Mouse (Mus musculus): ENCODE results near the gene Gm20388.
A peak's percentile ranks its signal among the peaks of the same experiment; 100 is the strongest.

Gene Gm20388

DNA sequence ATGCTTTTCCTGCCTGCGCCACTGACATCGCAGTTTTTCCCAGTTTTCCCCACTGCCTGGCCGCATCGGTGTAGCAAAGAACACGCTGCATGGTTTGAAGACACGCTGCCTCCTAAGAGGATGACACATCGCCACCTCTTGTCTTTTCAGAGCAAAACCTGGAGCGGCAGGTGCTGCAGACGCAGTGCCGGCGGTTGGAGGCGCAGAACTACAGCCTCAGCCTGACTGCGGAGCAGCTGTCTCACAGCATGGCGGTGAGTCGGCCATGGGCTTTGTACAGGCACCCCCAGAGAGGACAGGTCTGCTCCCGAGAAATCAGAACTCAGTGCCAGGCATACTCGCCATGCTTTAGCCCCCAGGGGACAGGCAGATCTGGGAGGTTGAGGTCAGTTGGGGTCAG lies 667.2 kb downstream of the Gm20388 start:
- peak; percentile 66 to 70 for DNase-seq

DNA sequence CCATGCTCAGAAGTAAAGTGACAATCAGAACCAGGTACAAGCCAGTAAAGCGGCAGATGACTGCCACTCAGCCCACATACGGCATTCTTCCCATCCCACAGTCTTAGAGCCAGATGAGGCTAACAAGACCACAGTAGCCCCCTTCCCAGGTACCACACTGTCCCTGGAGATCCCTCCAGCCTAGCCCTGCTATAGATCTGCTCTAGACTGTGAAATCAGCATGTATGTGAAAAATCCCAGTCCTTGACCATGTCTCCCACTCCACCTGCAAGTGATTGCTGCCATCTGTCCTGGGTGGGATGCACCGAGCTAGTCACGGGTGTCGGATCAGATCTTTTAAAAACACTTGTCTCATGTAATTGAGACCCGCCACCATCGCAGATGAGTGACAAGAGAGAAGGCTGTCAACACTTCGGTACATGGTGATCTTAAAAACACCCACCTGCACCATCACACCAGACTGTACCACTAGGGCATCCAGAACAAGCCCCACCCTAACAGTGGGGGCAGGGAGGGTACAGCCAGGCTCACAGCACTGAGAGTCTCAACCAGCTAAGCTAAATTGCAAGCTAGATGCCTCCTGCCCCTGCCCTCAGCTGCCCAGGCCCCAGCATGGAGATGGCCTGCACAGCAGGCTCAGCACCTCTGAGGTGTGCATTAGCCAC lies 669.8 kb downstream of the Gm20388 start:
- no peak for DNase-seq

DNA sequence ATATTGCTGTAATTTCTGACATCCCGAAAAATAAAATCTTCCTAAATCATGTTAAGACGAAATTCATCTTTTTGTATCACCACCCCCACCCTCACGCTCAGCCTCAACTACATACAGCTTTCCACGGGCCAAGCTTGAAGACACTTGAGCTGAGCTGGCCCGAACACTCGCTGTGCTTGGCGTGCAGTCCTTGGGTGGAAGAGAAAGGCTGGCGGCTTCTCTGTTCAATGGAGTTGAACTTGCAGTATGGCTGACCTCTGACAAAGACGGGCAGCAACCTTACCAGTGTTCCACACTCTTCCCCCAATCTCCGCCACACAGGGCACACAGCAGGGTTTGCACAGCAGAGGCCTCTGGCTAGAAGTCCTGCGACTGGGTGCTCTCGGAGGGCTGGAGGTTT lies 670.7 kb downstream of the Gm20388 start:
- DNase-seq: peak in 1 of 2 experiments; percentile 34

DNA sequence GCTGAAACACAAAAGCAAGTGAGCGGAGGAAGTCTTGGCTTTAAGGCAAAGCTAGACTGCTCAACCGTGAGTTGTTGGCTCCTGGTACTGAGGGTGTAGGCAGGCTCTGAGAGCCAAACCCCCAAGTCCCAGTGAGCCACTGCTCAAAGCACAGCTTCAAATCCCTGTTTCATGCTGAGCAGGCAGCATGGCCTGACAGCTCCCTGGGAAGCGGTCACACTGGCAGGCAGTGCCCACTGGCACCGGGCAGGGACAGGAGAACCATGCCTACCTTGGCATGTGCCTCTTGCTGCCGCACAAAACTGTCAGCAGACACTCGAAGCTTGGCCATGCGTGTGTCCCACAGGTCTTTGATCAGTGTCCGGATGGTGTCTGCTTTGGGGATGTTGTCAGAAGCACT lies 671.2 kb downstream of the Gm20388 start:
- peak; percentile 53 to 59 for DNase-seq

DNA sequence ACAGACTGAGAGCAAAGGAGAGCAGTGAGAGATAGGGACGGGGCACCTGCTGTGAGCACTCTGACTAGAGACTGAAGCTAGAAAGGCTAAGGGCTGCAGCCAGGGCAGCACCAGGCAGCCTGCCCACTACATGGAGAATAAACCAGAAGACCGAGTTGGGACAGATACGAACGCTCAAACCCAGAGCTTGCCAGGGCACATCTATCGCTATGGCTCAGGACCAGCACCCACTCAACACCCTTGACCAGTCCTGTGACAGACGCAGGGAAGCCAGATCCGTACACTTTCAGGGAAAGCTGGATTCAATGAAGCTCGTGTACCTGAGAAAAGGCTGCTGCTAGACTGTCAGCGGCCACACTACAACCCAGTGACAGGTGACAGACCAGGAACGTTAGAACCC lies 674.9 kb downstream of the Gm20388 start:
- no peak for DNase-seq

DNA sequence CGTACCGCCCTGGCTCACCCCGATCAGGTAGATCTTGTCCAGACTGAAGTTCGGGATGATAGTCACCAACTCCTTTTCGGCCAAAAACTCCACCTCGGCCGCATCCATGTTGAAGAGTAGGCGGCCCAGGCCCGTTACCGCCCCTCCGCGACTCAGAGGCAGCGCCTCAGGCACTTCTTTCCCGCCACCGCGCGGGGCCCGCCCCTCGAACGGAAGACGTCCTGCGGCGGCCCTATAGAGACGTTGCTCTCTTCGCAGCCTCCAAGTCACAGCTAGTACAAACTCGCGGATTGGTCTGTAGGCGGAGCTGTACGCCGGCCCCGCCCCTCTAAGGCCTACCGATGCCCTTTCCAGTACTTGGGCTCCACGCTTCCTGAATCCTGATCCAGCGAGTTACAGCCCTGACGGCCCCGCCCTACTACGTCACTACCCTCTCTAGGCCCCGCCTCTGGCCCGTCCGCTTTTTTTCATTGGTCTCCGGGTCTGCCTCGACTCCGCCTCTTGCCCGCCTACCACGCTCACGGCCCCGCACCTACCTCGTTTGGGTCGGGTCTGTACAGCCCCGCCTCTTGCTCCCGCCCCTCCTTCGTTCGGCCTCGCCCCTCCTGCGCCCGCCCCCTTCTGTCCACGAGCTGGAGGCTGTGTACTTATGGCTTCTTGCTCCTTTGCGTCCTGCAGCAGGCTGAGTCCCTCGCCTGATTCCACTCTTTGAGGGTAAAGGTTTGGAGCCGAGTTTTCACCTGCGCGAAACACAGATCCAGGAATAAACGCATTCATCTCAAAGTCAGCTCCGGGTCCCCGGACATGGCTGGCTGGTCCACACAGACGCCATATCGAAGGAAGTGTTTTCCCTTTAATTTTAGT lies 678.5 kb downstream of the Gm20388 start, which contains the start of gene Gins2:
TSS of gene Gins2 (minus strand) at position 397 of the 864 bp plus-strand sequence.
- peak; percentile 98 to 99 for DNase-seq

DNA sequence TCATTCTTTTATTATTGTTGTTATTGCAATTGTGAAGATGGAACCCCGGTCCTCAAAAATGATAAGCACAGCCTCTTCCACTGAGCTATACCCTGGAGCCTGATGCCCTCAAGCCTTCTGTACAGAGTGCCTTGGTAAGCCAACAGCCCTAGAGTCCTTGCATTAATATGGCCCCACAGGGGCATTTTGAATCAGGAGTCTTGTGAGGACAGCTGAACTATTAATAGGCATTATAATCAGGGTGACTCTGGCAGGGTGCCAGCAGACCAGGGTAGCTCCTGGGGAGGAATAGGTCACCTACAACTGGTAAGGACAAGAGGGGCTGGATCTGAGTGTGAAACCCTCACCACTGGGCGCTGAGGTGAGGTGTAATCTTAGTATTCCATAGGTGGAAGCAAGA lies 679.3 kb downstream of the Gm20388 start:
- peak; percentile 35 to 68 for DNase-seq

DNA sequence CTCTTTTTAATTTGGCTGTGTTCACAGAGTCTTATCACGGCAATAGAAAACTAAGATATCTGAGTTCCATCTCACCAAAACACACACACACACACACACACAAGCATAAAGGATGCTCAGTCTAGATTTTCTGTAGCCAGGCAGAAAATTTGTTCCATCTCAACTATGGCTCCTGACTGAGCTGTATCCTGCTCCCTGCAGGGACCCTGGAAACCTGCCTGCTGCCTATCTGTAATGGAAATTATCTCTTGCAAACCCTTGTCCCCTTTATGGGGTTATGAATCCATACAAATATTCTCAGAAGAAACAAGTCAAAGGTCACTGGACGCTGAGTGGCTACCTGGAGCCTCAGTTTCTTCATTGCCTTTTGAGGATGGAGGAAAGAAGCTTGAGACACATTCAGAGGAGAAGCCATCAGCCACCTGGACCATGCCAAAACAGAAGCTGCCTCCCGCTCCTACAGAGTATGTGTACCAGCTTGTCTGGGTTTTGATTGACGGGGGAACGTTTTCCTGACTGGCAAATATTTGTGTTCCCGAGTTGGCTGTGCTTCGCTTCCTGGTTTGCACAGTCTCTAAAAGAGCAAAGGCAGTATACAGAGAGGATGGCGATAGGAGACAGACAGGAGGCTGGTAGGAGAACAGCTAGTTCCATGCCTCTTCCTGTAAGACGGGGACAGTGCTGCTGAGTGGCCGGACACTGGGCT lies 681.1 kb downstream of the Gm20388 start:
- peak; percentile 65 to 76 for DNase-seq

DNA sequence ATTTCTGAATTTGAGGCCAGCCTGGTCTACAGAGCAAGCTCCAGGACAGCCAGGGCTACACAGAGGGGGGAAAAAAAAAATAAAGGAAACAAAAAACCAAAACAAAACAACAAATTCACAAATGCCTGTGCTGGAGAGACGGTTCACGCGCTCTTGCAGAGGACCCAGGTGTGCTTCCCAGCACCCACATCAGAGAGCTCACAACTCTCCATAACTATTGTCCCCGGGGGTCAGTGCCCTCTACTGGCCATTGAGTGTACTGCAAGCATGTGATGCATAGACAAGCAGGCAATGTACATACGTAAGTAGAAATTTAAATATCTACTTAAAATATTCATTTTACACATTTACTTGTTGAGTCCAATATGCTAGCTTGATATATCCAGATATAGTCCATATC lies 683.9 kb downstream of the Gm20388 start:
- DNase-seq: no peak

DNA sequence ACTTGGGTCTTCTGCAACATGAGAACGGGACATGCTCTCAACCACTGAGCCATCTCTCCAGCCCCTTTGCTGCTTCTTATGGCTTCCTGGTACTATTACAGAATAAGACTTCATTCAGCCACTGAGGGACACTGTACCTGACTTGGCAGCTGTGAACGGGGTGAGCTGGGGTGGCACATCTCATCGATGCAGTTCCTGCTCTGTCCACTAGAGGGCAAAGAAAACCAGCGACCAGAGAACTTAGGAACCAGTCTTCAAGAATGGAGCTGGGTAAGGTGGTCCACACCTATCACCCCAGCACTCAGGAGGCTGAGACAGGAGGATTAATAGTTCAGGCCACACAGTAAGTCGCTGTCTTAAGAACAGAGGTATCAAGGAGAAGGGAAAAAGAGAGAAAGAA lies 685.3 kb downstream of the Gm20388 start:
- peak; percentile 77 to 85 for DNase-seq

DNA sequence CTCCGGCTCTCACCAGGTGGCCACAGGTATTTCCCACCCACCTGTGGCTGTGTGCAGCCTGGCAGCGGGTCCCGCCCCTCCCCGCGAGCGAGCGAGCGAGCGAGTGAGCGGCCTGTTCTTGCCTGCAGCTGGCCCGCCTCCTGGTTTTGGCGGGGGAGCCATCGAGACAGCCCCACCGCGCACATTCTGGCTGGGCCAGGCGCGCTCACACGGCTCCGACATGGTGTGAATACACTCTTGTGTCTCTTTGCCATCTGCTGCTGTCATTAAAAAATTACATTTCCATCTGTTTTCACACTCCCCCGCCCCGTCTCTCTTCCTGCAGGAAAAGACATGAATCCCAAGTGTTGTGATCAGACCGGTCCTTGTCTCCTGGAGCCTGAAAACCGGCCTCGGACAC lies 687.9 kb downstream of the Gm20388 start:
- peak; percentile 64 to 80 for DNase-seq

DNA sequence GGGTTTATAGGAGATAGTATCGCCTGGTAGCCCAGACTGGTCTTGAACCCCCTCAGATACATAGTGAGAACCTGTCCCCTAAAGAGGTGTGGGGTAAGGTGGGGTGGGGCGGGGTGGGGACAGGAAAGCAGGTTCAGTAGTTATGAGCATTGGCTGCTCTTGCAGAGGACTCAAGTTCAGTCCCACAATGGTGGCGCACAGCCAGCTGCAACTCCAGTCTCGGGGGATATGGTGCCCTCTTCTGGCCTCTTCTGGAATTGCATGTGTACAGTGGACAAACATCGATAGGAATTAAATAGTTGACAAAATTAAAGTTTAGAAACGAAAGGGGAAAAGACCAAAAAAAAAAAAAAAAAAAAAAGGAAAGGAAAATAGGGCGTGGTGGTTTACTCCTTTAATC lies 688.9 kb downstream of the Gm20388 start:
- DNase-seq: peak; percentile 86 to 91

DNA sequence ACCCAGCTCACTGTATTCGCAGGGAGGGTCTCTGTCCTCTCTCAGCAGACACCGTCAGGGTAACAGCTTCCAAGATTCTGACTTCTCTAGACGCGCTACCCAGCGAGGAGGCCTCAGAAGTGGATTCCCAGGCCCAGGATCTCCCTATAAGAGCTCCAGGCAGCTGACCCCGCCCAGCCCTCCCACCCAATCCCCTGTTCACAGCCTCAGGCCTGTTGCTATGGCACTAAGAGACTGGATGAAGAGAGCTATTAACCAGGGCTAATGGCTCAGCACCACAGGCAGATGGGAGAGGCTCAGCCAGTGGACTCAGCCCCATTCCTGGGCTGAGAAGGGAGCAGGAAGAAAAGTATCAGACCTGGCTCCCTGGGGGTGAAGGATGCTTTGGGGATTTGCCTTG lies 692.0 kb downstream of the Gm20388 start:
- DNase-seq: no peak

DNA sequence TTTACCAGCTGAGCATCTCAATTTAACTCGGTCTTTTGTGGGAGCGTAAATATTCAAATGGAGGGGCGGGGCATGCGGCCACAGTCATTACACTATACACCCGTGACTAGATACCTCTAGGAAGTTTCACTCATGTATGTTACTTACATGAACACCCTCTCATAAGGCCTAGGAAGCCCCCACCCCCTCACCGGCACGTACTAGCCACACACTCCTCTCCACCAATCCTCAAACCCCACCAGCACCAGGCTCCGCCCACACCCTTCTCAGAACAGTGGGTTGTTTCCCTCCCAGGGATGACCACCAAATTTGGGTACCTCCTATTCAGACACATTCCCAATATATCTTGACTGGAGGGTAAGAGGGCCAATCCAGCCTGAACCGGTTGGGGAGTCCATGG lies 696.8 kb downstream of the Gm20388 start:
- no peak for DNase-seq

DNA sequence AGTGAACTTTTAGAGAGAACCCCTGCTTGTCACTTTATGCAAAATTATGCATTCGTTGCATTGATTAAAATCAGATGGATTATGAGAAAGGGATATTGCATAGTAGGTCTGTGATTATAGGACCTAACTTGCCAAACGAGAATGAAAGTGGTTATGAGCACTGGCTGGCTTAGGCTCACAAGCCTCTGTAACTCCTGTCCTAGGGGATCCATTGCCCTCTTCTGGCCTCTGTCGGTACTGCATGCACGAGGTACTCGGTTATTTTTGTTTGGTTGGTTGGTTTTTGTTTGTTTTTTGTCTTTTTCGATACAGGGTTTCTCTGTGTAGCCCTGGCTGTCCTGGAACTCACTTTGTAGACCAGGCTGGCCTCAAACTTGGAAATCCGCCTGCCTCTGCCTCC lies 697.2 kb downstream of the Gm20388 start:
- peak; percentile 82 to 88 for DNase-seq

DNA sequence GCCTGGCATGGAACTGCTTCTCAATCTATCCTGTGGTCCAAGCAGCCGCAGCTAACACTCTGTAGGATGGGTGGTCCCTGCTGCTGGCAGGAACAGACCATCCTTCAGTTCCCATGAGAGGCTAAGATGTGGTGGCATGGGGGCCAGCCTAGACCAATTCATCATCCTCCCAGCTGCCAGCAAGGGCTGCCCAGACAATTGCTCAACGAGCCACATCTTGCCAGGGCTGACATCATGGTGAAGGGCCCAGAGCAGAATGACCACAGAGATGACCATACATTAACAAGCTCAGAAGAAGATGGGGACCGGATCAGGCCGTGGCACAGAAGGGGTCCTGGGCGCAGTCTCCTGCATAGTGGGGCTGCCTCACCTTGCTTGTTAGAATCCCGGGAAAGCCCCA lies 700.2 kb downstream of the Gm20388 start:
- no peak for DNase-seq

DNA sequence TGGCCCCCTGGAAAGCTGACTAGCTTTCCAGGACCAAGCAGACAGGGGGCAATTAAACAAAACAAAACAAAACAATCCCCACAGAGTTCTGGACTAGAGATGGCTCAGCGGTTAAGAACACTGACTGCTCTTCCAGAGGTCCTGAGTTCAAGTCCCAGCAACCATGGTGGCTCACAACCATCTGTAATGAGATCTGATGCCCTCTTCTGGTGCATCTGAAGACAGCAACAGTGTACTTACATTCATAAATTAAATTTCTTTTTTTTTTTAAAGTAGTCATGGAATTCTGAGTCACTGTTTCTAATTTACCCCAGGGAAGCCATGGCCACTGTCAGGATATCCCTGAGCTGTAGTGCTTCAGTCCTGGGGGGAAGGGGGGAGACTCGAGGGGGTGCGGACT lies 703.9 kb downstream of the Gm20388 start:
- no peak for DNase-seq

DNA sequence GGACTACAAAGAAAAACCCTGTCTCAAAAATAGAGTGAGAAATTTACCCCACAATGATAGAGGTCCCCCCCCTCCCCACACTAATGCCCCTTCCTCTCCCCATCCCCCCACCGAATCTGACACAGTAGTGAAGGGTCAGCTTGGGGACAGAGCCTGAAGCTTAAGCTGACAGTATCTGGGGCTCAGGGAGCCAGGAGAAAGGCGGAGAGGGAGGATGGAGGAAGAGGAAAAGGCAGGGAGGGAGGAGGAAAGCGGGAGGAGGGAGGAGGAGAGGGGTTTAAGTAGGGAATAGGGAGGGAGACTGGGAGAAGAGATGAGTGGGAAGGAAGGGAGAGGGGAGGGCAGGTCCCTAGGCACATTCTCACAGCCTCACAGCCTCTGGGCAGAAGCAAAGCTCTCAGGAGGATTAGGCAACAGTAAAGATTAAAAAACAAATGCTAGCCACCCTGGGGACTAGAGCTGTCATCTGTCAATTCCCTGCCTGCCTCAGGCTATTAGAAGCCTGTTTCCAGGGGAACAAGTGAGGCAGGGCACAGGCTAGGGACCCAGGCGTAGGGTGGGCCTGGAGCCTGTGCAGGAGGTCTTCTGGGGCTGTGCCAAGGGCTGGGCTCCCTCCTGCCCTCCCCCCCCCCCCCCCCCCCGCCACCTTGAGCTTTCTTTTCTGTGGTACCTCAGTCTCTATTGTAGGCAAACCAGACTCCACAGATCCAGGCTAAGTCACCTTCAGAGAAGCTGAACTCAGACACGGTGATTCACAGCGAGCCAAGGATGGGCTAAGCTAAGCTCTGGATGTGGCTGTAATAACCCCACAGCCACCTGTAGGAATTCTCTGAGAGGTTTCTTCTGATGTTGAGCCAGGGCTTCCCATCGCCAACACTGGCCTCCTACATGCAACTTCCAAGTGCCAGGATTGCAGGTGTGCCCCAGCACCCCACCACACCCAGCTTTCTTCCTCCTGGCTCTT lies 706.3 kb downstream of the Gm20388 start:
- no peak for DNase-seq

DNA sequence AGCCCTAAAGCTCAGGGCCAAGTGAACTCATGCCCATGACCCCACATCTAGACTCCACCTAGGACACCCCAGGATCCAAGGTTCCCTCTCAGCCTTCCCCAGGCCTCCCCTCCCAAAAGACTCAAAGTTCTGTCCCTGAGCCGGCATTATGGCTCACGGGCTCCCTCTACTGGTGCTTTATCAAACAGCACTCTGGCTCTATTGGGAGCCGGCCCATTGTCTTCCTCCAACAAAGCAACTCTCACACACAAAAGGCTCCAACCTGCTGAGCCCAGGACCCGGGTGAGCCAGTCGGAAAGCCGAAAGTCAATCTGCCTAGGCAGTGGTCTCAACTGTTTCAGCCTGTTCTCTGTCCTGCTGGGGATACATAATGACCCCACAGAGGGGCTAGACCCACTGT lies 707.5 kb downstream of the Gm20388 start:
- peak; percentile 77 to 83 for DNase-seq

DNA sequence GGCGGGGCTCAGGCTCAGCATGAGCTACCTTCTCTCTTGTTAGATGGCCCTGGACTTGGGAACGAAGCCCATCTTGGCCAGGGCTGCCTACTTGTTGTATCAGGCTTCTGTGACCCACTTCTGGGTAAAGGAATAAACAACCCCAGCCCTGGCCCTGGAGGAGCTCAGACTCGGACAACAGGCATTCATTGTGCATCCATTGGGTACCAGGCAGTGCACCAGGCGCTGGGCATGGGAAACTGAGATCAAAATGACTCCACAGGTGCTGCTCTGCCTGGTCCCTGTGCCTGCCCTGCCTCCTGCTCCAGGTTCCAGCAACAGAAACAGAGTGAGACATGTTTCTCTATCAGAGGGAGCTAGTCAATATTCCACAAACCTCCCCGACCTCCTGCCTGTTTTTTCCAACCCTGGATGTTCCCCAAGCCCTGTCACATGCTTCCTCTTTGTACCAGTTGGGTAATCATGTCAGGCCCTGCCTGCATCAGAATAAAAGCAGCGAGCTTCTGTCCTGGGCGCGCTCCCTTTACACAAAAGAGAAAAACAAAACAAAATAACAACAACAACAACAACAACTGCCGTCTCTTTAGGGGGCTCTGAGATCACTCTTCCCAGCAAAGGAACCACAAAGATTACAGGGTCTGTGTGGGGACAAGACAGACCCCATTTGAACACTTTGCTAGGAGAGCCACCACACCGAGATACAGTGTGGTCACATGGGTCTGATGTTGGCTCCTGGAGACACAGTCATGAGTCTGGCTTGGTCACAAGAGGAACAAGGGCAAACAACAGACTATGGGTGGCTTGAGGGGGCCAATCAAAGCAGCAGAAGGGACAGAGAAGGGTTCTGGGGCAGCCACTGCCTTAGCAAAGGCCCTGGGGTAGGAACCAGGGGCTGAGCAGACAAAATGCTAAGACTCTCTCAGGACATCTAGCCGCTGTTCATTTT lies 708.9 kb downstream of the Gm20388 start:
- no peak for DNase-seq

DNA sequence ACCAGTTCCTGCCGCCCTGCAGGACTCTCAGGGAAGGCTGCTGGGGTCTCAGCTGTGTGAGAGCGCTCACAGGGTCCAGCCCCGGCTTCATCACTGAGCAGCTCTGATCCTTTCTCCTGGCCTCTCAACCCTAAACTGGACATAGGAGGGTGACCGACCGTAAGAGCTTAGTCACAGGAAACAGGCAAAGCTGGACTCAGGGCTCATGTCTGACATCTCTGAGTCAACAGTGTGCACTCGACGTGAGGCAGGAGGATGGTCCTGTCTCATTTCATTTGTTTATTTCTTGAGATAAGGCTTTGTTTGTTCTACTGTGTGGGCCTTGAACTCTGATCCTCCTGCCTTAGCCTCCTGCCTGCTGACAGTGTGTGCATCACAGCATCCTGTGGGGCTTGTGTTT lies 709.8 kb downstream of the Gm20388 start:
- DNase-seq: no peak
